Mouse (Mus musculus) forebrain, embryonic 10.5 days (tissue): ENCODE measurements at regions not wholly inside any gene's neighbourhood (a gene's known extent, or its start where the extent isn't known, plus 50 kb on each side); places are given as distances from the start of the nearest gene placed in this dataset.

Source experiments
- DNase-seq: peaks from one replicate; pipeline ENCODE4 v3.0.0-alpha.2; 2017; ENCODE audit warnings: low spot score; ENCODE audit errors: extremely low spot score
- H3K27ac ChIP-seq: fragments of 300-500 bp; sonication (generic); 2 replicates; pipeline ENCODE4 v1.5.1; 2016; ENCODE audit warnings: mild to moderate bottlenecking
- H3K27me3 ChIP-seq: fragments of 300-500 bp; sonication (generic); 2 replicates; pipeline ENCODE4 v1.6.1; 2016; ENCODE audit warnings: mild to moderate bottlenecking; ENCODE audit not compliant: poor library complexity, severe bottlenecking
- H3K36me3 ChIP-seq: fragments of 300-500 bp; sonication (generic); replicated peaks from 2 replicates; pipeline ENCODE4 v1.6.1; 2016; ENCODE audit warnings: mild to moderate bottlenecking, moderate library complexity
- H3K4me1 ChIP-seq: fragments of 300-500 bp; sonication (generic); 2 replicates; pipeline ENCODE4 v1.6.1; 2016
- H3K4me3 ChIP-seq: fragments of 300-500 bp; sonication (generic); 2 replicates; pipeline ENCODE4 v1.5.1; 2016; ENCODE audit warnings: mild to moderate bottlenecking, moderate library complexity
- H3K9me3 ChIP-seq: fragments of 300-500 bp; sonication (generic); 2 replicates; pipeline ENCODE4 v1.6.1; 2016; ENCODE audit warnings: mild to moderate bottlenecking, moderate library complexity
- WGBS: fragments of 180-500 bp; shearing (Covaris S2); methylation state at CpG from one replicate; pipeline ENCODE4 v1.1.7; 2016; 5-methylcytosine and 5-hydroxymethylcytosine counted together

DNA sequence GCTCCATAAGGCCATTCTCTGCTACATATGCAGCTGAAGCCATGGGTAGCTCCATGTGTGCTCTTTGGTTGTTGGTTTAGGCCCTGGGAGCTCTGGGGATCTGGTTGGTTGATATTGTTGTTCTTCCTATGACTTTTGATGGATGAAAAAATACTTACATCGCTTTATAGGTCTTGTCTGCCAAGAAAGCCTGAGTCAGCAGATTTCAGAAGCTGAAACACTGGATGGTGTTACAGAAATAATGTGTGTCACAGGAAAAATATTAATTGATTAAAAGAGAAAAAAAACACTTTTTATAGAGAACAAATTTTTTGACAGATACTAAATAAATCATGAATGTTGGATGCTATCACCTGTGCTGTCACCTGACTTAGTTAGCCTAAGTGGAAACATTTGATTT is 52.4 kb upstream of the Plxna2 start:
- H3K4me1 ChIP-seq, result peaks cover 7% of the 10 kb centered on the region; the same call in 1 of the 2 replicates
- H3K36me3 ChIP-seq, result no peaks in the 10 kb centered on the region
- no peak overlapping the region for H3K27ac ChIP-seq
- H3K9me3 ChIP-seq, result no peaks in the 10 kb centered on the region
- no peak overlapping the region for H3K4me3 ChIP-seq
- no peak for DNase-seq
- H3K27me3 ChIP-seq, result no peaks in the 10 kb centered on the region
- 96% methylated on average over 1 of the region's 1 CpGs for WGBS

DNA sequence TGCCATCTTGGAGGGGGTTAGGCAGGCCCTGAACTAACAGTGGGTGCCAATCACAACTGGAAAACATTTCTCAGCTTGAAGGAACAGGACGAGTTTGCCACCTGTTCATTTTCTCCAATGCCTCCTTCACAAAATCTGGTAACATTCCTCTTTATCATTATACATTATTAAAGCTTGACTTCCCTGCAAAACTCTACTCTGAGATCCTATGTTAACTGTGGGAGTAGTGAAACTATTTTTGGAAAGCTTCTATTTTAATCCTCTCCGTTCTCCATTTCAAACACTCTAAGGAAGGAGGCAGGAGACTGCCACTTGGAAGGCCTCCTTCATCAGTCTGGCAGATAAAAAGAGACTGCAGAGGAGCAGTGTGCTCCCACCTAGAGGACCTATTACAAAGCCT is 54.1 kb upstream of the Plxna2 start:
- Histone ChIP-seq H3K4me1 (peaks cover 11% of the 10 kb centered on the region), H3K27me3 (no peaks in the 10 kb centered on the region), H3K36me3 (no peaks in the 10 kb centered on the region), H3K4me3 (no peak overlapping the region), H3K27ac (no peak overlapping the region), H3K9me3 (no peaks in the 10 kb centered on the region)
- DNase-seq, result no peak
- 85% methylated on average over 2 of the region's 2 CpGs for WGBS

DNA sequence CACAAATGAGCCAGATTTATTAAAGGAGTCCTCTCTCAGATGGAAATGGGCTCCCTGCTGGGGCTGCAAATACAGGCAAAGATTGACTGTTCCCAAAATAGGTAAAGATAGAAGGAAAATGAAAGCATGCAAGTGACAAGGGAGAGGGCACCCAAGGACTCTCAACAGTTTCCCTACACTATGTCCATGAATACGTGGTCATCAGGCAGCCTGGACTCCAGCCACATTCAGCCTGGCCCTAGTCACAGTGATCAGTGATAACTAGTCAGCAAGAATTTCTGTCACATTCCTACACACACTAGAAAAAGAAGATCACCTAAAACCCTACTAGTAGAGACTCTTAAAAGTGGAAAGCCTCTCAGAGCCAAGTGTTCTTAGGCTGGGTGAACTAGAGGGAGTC is 56.9 kb upstream of the Plxna2 start:
- peaks cover 11% of the 10 kb centered on the region for H3K4me1 ChIP-seq
- DNase-seq, result no peak
- H3K27me3 ChIP-seq, result no peaks in the 10 kb centered on the region
- H3K27ac ChIP-seq, result no peak overlapping the region
- no peak overlapping the region for H3K4me3 ChIP-seq
- WGBS, result 44% methylated on average over 1 of the region's 1 CpGs
- no peaks in the 10 kb centered on the region for H3K9me3 ChIP-seq
- no peaks in the 10 kb centered on the region for H3K36me3 ChIP-seq

DNA sequence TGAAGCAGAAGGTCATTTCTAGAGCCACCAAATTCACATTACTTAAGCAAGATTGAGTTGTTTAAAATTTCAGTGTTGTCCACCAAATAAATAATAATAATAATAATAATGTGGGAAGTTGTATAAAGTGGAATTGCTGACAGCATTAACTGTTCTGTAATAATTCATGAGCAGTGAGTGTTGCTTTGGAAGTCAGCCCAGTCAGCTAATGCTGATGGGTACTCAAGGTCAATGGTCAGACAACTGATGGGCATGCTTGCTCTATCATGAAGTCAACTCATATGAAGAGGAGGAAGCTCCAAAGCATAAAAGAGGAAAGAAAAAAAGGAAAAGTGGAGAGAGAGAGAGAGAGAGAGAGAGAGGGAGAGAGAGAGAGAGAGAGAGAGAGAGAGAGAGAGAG is 69.4 kb upstream of the Plxna2 start:
- Histone ChIP-seq H3K36me3 (no peaks in the 10 kb centered on the region), H3K9me3 (no peaks in the 10 kb centered on the region), H3K27ac (no peak overlapping the region), H3K4me1 (no peaks in the 10 kb centered on the region), H3K27me3 (no peaks in the 10 kb centered on the region), H3K4me3 (no peak overlapping the region)
- DNase-seq, result no peak

DNA sequence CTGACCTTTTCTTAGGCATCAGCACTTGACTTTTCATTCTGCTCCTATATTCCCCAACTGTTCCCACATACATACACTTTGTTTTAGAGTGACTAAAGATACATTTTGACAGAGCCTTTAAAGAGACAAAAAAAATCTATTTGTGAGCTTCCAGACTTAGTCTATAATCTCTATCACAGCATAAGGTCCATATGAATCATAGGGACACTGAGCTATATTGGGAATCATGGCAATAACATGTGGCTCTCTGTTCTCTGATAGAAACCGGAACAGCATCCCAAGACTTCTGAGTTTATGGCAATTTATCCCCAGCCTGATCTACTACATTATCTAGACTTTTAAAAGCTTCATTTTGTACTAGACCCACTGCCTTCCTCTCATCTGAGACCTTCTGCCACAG is 69.8 kb upstream of the Plxna2 start:
- Histone ChIP-seq H3K36me3 (no peaks in the 10 kb centered on the region), H3K9me3 (no peaks in the 10 kb centered on the region), H3K4me1 (no peaks in the 10 kb centered on the region), H3K27ac (no peak overlapping the region), H3K4me3 (no peak overlapping the region), H3K27me3 (no peaks in the 10 kb centered on the region)
- WGBS, result 91% methylated on average over 1 of the region's 1 CpGs
- no peak for DNase-seq

DNA sequence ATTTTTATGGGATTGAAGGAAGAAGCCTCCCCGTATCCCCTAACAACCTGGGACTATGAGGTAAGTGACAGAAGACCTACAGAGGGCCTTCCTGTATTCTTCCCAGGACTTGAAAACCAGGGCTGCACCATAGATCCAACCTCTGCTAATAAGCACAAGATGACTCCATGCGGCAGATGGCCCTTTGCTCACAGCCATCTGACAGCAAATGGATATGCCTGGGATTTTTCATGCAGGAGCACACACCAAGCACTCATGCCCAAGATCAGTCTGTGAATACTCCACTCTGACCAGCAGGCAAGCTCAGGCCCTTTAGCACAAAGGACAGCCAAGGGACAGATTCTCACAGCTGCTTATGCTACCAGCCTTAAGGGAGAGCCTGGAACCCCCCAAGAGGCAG is 77.1 kb upstream of the Plxna2 start:
- 90% methylated on average over 2 of the region's 2 CpGs for WGBS
- DNase-seq, result no peak
- Histone ChIP-seq H3K27ac (no peak overlapping the region), H3K9me3 (no peaks in the 10 kb centered on the region), H3K4me1 (no peaks in the 10 kb centered on the region), H3K4me3 (no peak overlapping the region), H3K27me3 (no peaks in the 10 kb centered on the region), H3K36me3 (no peaks in the 10 kb centered on the region)

DNA sequence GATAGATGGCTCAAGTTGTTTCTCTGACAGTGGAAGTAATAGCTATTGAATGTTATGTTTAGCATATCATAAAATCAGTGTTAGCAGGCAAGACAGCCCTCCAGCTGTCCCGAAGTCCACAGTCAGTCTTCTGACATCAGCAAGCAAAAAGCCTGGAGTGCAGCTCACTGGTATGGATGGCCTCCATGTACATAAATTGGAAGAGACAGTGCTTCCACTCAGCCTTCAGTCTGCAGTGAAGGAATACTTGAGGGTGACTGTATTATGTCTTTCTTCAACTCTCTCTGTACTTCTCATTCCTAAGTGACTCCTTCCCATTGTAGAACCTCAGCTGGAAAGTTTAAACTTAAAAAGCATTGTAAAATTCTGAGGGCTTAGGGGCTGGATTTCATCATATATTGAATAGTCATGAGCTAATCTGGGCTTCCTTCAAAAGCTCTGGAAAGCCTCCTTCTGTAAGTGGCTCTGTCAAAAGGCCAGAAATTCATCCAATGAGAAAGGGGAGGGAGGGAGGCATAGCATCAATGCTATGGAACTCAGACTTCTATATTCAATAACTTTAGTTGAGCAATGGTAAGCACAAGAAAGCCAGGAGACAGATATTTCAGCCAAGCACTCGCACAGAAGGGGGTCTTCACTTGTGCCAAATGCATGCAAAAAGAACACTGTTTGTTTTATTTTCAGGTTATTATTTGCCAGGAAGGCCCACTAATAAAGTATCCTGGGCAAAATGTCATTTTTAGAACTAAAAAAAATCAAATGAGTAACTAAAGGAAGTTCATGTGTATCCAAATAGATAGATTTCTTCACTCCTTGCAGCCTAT is 90.5 kb upstream of the Plxna2 start:
- Histone ChIP-seq H3K4me1 (no peaks in the 10 kb centered on the region), H3K36me3 (no peaks in the 10 kb centered on the region), H3K9me3 (no peaks in the 10 kb centered on the region), H3K27me3 (no peaks in the 10 kb centered on the region), H3K4me3 (no peak overlapping the region), H3K27ac (no peak overlapping the region)
- 87% methylated on average over 2 of the region's 2 CpGs for WGBS
- no peak for DNase-seq

DNA sequence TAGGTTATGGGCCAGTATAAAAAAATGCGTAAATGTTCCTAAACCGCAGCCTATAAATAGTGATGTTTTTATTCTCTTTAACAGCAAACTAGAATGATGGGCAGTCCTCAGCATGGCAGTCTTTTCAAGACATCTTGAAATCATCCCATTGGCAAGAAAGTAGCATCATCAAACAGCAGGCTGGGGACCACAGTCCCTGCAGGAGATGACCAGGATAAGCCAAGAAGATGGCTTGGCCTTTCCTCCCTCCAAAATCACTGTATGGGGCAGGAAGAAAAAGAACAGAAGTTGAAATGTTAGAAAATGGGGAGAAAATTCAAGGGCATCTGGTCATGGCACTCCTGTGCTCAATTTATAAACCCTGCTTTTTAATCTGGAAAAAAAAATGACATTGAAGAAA is 93.0 kb upstream of the Plxna2 start:
- WGBS, result 91% methylated on average over 2 of the region's 2 CpGs
- no peak for DNase-seq
- H3K27ac ChIP-seq, result no peak overlapping the region

DNA sequence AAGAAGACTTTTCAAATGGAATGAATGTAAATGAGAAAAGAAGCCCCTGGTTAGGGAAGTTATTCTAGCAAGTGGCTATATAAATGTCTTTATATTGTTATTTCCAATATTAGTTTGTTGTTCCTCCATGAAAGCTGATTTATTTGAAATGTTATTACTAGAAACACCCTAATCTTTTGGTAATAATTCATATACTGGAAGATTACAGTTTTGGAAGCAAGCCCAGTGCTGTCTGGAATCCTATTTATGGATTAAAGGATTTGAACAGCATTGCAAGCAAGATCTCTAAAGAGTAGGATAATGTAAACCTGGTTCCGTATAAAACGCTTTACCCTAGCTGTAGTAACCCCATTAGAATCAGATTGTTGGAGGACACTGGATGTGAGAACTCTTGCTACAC is 96.8 kb upstream of the Plxna2 start:
- Histone ChIP-seq H3K4me1 (peaks cover 6% of the 10 kb centered on the region; the same call in 1 of the 2 replicates), H3K9me3 (no peaks in the 10 kb centered on the region), H3K4me3 (no peak overlapping the region), H3K27me3 (no peaks in the 10 kb centered on the region), H3K27ac (no peak overlapping the region), H3K36me3 (no peaks in the 10 kb centered on the region)
- WGBS, result 91% methylated on average over 2 of the region's 2 CpGs
- DNase-seq, result no peak

More for the DNA sequence above, 93.0 kb upstream of the Plxna2 start:
- Histone ChIP-seq H3K4me3 (no peak overlapping the region), H3K27me3 (no peaks in the 10 kb centered on the region), H3K9me3 (no peaks in the 10 kb centered on the region), H3K4me1 (no peaks in the 10 kb centered on the region), H3K36me3 (no peaks in the 10 kb centered on the region)

DNA sequence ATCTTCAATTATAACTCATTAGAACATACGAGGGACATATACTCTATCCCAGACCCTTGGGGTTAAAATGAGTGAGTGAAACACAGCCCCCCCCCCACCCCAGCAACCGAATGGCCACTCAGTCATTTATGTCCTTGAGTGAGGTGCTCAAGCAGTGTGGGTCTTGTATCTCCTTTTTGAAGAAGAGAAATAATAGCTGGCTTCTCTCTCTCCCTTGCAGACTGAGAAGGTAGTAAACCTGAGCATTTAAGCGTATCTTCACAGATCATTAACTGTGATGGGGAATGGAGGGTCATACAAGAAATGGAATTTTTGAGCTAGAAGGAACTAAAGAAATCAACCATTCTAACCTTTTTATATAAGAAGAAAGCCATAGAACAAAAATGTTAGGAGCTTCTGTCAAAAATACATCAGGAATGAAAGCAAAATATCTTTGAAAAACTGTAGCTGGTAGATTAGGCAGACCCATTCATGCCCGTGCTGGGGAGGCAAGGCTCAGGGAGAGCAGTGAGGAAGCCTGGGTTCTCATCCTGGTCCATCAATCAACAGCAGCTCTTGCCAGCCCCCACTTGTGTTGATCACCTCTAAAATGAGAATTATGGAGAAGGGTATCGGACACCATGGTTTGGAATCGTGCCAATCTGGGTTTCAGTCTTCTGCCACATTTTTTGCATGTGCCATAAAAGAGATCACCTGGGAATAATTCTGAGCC is 98.4 kb upstream of the Plxna2 start:
- H3K27me3 ChIP-seq, result no peaks in the 10 kb centered on the region
- H3K9me3 ChIP-seq, result no peaks in the 10 kb centered on the region
- H3K4me1 ChIP-seq, result peaks cover 6% of the 10 kb centered on the region; the same call in 1 of the 2 replicates
- 89% methylated on average over 6 of the region's 6 CpGs for WGBS
- H3K27ac ChIP-seq, result no peak overlapping the region
- DNase-seq, result no peak
- no peaks in the 10 kb centered on the region for H3K36me3 ChIP-seq
- H3K4me3 ChIP-seq, result no peak overlapping the region

DNA sequence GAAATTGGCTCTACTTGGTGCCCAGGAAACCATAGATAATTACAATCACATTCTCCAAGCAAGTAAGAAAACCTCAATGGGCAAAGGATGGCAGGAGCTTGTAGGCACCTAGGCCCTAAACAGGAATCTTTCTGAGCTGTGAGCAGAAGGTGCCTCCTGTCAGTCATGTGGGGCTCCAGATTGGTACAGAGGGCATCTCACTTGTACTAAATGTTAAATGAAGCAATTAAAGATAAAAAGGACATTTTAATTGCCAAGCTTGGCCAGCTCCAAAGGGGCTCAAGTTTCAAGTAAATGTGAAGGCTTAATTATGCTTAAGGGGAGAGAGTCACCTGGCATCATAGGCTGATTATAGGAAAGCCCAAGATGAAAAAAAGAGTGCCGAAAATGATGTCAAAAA is 101.9 kb upstream of the Plxna2 start:
- WGBS, result 76% methylated on average over 1 of the region's 1 CpGs
- Histone ChIP-seq H3K4me3 (no peak overlapping the region), H3K9me3 (peaks cover 4% of the 10 kb centered on the region; the same call in 1 of the 2 replicates), H3K27me3 (no peaks in the 10 kb centered on the region), H3K4me1 (peaks cover 6% of the 10 kb centered on the region; the same call in 1 of the 2 replicates), H3K36me3 (no peaks in the 10 kb centered on the region), H3K27ac (no peak overlapping the region)
- DNase-seq, result no peak

DNA sequence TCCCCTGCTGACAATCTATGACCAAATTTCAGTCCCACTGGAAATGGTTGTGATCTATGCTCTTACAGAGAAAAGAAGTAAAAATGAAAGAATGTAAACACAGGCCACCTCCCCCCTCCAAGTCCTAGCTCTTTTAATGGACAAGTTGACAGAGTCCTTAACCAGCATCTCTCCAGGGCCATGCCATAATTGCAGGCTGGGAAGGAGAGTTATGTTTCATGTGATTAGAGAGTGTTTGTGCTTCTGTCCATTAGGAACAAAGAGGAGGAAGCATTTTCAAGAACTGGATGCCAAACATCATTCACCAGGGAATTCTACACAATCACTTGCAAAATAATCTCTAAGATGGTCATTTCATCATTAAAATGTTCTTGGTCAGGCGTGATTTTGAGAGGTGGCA is 109.7 kb upstream of the Plxna2 start:
- Histone ChIP-seq H3K36me3 (no peaks in the 10 kb centered on the region), H3K27ac (no peak overlapping the region), H3K27me3 (no peaks in the 10 kb centered on the region), H3K4me3 (no peak overlapping the region), H3K4me1 (peaks cover 11% of the 10 kb centered on the region), H3K9me3 (peaks cover 4% of the 10 kb centered on the region; the same call in 1 of the 2 replicates)
- DNase-seq, result no peak
- WGBS, result 93% methylated on average over 1 of the region's 1 CpGs

DNA sequence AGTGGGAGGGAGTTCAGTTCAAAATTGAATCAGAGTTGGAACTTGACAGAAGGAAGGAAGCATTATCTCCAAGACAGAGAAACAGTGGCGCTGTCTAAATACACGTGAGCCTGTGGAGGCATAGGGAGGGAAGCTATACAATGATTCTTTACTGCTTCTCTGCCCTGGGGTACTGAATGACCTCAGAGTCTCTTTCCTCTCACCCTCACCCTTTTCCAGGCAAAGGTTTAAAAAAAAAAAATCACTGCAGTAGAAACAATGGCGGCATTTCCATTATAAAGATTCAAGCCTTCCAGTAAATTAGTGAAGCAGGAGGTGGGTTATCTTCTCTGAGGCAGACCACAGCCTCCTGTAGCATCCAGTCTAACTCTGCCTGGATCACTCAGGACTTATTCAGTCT is 112.2 kb upstream of the Plxna2 start:
- DNase-seq, result no peak
- WGBS, result 25% methylated on average over 3 of the region's 3 CpGs
- H3K27ac ChIP-seq, result no peak overlapping the region
- peaks cover 11% of the 10 kb centered on the region for H3K4me1 ChIP-seq
- no peaks in the 10 kb centered on the region for H3K36me3 ChIP-seq
- no peaks in the 10 kb centered on the region for H3K27me3 ChIP-seq
- H3K4me3 ChIP-seq, result no peak overlapping the region
- H3K9me3 ChIP-seq, result no peaks in the 10 kb centered on the region
